Mouse (Mus musculus) left cerebral cortex, postnatal 4 days (tissue): ENCODE measurements around the gene Ppp1r14a. TPM values are rescaled to one million over a fixed set of nuclear protein-coding genes. Genes with fewer than 3 reads are reported as not detected.

Experiments
- DNase-seq: peaks from one replicate; pipeline ENCODE4 v3.0.0-alpha.2; 2022
- intact Hi-C: fragments of 180-260 bp; cut with DNase I; formaldehyde crosslinking; loops from one replicate; pipeline ENCODE4 v1.15.1; 2025
- total RNA-seq, 2 experiments: library from RNA; stranded (reverse); gene quantifications; 2 replicates each; pipeline ENCODE4 v1.2.3; 2021

Ppp1r14a gene
- total RNA-seq, 2 experiments from 2014 or later = 1.5 to 1.9 TPM

- intact Hi-C loops = no loop called here
- no peak for DNase-seq
These were observed 11.6 kb upstream of the Ppp1r14a start for GRCm38 (mm10) chr7:29277510-29277909.

GRCm38 (mm10) chr7:29279261-29279660 lies 9.8 kb upstream of the Ppp1r14a start:
- intact Hi-C loops = no loop called here
- DNase-seq = no peak

GRCm38 (mm10) chr7:29279924-29280323 lies 9.2 kb upstream of the Ppp1r14a start:
- DNase-seq = no peak
- intact Hi-C loops = no loop called here

- intact Hi-C loops = no loop called here
- no peak for DNase-seq
These were observed 8.3 kb upstream of the Ppp1r14a start for GRCm38 (mm10) chr7:29280801-29281200.

DNA sequence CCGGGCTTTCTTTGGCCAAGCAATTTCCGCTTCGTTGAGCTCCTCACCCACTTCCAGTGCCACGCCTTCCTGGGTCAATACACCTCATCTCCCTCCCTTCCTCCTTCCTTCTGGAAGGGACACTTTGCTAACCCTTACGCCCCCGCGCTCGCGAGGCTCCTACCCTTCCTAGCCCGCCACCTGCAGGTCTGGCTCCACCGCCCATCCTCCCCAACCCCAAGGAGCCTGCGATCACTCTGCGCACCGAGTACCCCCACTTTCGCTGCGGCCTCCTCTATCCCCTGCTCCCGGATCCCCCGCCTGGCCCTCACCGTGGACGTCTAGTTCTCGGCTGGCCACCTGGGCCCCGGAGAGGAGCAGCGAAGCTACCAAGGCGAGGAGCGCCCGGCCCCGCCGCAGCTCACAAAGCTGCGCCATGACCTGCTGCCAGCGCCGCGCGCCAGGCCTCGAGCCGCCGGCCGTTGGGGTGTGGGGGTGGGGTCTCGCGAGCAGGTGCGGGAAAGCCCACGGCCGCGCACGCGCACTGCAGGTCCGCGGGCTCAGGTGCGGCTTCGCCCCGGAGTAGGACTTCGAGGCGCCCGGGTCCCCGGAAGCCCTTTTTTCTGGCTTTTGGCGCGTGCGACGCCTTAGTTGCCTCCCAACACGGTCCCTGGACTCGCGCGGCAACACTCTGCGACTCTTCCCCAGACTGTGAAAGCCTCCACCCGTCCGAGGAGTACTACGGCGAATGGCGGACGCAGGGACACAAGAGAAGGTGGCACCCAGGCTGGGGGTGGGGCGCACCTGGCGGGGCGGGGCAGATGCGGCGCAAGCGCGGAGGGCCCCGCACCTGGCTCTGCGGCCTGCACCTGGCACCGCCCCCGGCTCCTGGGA lies 7.7 kb upstream of the Ppp1r14a start, which contains the start of gene Spint2:
Gene Spint2 (minus strand): TSS at position 712 of the 873 bp plus-strand sequence.
- peak; percentile 60 for DNase-seq
- intact Hi-C loops = no loop called here

GRCm38 (mm10) chr7:29282074-29282554 lies 7.0 kb upstream of the Ppp1r14a start:
- intact Hi-C loops = no loop called here
- no peak for DNase-seq

- DNase-seq = no peak
- intact Hi-C loops = no loop called here
These were observed 5.2 kb upstream of the Ppp1r14a start for GRCm38 (mm10) chr7:29283876-29284275.

DNA sequence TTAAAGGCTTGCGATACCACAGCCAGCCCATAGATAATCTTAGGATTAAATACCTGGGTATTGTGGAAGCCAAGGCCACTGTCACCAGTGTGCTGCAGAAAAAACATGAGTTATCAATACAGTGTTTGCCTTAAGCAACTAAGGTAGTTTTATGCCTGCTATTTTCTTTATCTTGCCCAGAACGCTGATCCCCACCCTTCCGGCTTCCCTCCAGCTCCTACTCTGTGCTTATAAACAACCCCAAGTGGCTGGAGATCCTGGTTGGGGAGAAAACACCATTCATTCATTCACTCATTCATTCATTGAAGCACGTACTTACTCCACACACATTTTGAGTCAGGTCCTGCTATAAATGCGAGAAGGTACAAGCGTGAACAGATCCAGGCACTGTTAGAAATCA lies 4.6 kb upstream of the Ppp1r14a start:
- intact Hi-C loops = no loop called here
- no peak for DNase-seq

- intact Hi-C loops = loop anchor here (5.0 kb wide), 1 partner anchor 235 kb away; no protein-coding TSS in a partner anchor
- no peak for DNase-seq
These were observed 1.6 kb upstream of the Ppp1r14a start for GRCm38 (mm10) chr7:29287481-29287880.

DNA sequence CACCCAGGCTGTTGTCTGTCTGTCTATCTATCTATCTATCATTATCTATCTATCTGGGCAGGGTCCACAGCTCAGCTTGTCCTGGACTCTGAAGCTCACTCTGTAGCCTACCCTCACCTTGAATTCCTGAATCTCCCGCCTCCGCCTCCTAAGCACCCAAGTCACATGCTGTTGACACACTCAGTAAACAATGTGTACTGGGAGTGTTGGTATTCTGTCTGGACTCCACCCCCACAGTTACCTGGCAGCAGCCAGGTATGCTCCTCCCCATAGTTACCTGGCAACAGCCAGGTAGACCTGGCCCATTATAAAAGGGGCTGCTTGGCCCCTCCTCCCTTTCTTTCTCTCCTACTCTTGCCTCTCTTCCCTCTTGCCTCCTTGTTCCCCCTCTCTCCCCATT lies 1.0 kb upstream of the Ppp1r14a start:
- intact Hi-C loops = loop anchor here (5.0 kb wide), 1 partner anchor 236 kb away; no protein-coding TSS in a partner anchor
- no peak for DNase-seq

DNA sequence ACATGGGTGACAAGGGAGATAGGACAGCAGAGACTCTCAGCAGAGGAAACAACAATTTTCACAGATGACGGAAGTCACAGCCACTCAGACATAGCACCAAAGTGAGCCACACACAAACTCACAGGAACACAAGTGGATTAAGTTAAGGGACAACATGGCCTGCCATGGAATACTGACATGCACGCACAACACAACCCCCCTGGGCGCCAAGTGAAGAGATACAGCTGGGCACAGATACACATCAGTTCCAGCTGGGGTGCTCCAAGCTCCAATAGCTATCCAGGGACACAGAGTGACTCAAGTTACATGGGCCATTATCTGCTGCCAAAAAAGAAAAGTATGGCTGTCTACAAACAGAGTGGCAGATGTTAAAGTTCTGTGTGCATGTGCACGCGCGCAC lies 748 bp downstream of the Ppp1r14a start:
- DNase-seq = no peak
- intact Hi-C loops = loop anchor here (5.0 to 10.0 kb wide), 2 partner anchors 45 to 238 kb away; partner anchors contain the start of gene 2200002D01Rik

DNA sequence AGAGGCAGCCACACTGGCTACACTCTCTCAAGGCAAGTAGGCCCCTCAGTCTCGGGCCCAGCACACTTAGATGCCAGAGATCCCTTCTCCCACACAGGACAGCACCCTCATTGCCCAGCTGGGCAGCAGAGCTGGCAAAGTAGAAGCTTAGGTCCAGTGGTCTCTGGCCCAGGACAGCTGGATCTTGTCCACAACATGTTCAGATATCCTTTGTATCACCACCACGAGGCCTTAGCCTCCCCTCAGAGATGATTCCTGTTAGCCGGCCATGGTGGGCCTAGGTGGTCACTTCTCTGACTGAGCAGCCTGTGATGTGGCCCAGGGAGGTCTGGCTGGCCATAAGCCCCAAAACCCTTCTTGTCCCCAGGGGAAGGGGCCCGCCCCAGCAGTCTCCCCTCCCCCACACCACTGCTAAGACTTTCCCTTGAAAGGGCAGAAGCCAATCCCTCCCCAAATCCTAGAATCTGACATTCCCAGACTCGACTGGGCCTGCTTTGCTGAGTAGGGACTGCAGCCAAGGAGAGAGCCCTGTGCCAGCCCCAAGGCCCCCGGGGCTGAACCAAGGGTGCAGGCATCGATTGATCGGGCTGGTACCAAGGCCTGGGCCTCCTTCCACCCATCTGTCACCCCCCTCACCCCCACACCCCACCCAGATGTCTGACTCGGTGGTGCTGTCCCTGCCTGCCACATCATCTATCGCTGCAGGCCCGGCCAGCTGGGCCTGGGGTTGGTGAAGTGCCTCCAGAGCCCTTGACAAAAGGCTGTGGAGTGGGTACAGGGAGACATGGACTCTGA lies 1.8 kb downstream of the Ppp1r14a start:
- intact Hi-C loops = loop anchor here (10.0 kb wide), 1 partner anchor 46 kb away; the partner anchor contains the start of gene 2200002D01Rik
- peak; percentile 67 for DNase-seq

DNA sequence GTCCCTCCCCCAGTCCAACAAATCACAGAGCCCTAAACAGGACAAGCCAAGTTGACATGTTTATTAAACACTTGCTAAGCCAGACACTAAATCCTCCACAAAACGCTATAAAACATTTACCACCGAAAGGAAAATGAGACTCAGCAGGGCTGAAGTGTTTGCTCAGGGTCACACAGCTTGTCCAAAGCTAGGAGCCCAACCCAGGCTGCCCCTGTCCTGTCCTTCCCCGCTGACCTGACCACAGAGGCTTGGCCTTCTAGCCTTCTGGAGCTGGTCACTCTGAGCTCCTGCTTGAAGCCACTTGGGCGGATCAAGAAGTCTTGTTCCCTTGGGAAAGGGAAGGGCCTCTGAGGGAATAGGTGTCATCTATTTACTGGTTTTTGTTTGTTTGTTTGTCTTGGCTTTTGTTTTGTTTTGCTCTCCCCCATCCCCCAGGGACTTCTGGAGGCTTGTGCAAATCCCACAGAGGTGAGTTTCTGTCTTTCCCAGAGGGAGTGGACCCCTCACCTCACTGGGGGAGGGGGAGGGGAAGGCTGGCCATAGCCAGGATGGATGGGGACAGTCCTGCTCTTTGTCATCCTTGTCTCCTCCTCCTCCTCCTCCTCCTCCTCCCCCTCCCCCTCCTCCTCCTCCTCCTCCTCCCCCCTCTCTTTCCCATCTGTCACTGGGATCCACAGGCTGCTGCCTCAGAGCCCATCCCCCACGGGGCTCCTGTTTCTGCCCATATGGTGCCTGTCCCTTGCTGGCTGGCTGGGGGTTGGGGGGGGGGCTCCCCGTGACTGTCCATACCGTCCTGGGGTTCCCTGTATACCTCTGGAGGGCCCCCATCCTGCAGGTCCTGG lies 2.7 kb downstream of the Ppp1r14a start:
- DNase-seq = peak; percentile 82
- intact Hi-C loops = loop anchor here (10.0 kb wide), 1 partner anchor 47 kb away; the partner anchor contains the start of gene 2200002D01Rik

DNA sequence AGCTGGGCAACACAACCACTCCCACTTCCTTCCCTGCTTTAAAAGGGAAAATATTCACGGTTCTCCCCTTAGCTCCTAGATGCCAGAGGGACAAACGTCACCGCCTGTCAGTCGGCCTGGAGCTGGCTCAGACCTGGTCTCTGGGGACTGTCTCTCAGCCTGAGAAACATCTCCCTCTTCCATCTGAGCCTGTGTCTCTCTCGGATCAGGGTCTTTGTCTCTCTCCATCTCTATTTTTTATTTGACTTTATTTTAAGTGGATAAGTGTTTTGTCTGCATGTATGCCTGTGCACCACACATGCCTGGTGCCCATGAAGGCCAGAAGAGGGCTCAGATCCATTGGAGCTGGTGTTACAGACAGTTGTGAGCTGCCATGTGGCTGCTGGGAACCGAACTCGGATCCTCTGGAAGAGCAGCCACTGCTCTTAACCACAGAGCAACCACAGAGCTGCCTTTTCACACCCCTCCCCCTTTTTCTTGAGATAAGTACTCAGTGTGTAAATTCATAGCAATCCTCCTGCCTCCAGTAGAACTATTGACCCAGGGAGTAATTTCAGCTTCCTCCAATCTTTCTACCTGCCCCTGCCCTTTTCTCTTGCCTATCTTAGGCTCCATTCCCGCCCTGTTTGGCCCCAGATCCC lies 3.5 kb downstream of the Ppp1r14a start:
- intact Hi-C loops = loop anchor here (10.0 kb wide), 1 partner anchor 48 kb away; the partner anchor contains the start of gene 2200002D01Rik

DNA sequence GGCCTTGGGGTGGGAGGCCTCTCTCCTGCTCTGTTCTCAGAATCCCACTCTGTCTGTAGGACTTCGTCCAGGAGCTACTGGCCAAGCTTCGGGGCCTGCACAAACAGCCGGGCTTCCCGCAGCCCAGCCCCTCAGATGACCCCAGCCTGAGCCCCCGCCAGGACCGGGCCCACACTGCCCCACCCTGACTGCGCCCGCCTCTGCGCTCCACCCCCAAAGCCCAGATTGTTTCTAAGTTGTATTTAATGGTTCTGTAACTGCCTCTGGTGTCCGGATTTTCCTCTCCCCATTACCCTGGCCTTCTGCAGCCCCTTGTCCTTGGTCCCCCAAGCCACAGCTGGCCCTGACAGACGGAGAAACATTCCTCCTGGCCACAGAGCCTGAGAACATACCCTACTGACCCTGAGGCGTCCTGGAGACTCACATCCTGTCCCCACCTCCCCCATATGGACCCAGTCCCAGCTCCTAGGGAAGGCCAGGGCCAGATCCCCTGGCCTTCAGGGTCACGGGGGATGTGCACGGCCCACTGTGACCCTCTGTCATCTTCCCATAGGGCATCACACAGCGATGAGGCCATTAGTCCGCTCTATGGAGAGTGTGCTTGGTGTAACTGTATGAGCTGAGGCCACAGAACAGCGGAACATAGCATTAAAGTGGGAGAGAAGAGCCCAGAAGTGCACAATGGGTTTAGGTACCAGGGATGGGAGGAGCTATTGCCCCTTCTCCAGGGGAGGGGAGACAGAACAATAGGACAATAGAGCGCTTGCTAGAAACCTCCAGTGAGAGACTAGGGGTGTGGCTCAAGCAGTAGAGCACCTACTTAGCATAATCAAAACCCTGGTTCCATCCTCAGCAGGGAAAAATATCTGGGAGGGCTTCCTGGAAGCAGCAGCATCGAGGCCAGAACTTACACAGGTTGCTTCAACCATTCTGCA lies 4.3 kb downstream of the Ppp1r14a start:
- intact Hi-C loops = loop anchor here (10.0 kb wide), 1 partner anchor 49 kb away; the partner anchor contains the start of gene 2200002D01Rik
- no peak for DNase-seq

More for the DNA sequence above, 3.5 kb downstream of the Ppp1r14a start:
- DNase-seq = peak; percentile 64

GRCm38 (mm10) chr7:29294111-29294761 lies 5.1 kb downstream of the Ppp1r14a start:
- no peak for DNase-seq
- intact Hi-C loops = loop anchor here (10.0 kb wide), 1 partner anchor 49 kb away; the partner anchor contains the start of gene 2200002D01Rik

- intact Hi-C loops = loop anchor here (10.0 kb wide), 1 partner anchor 51 kb away; the partner anchor contains the start of gene 2200002D01Rik
- no peak for DNase-seq
These were observed 6.9 kb downstream of the Ppp1r14a start for GRCm38 (mm10) chr7:29295861-29296647.
